Mouse (Mus musculus): ENCODE data around the gene Pecam1. TPM values are rescaled to one million over a fixed set of nuclear protein-coding genes. Genes with fewer than 3 reads are reported as not detected.
"Not testable (repeated sequence)": the region's sequence is repeated elsewhere in the genome, so short reads cannot be mapped to it uniquely, and the experiment has no call there.

Pecam1 gene
- polyA plus RNA-seq, 1 experiment from 2014 or later = 46.8 TPM

- 38% methylated on average over 15 of the region's 15 CpGs for WGBS
- no peak for ATAC-seq (ENCODE audit: low read depth)
- H3K9me3 ChIP-seq (ENCODE audit: control insufficient read depth, low read length) = no peaks in the 10 kb centered on the region
- DNase-seq (ENCODE audit: low spot score) = peak; percentile 72
- H3K27me3 ChIP-seq (replicated peaks; ENCODE audit: control insufficient read depth, insufficient read depth, low read length) = no peaks in the 10 kb centered on the region
- H3K9ac ChIP-seq (ENCODE audit: low read depth, low read length) = peak overlapping the region; percentile 19; the same call in 1 of the 2 replicates
- no peak overlapping the region for H3K4me3 ChIP-seq (ENCODE audit: low read depth, low read length)
- H3K4me2 ChIP-seq (ENCODE audit: low read depth, low read length) = no peak overlapping the region; the same call in 1 of the 2 replicates
- H3K27ac ChIP-seq (replicated peaks; ENCODE audit: low read depth, low read length) = peak overlapping the region; percentile 89
- H3K4me1 ChIP-seq (ENCODE audit: control insufficient read depth, insufficient read depth, low read length) = peaks cover 35% of the 10 kb centered on the region
- no peaks in the 10 kb centered on the region for H3K36me3 ChIP-seq (ENCODE audit: control insufficient read depth, insufficient read depth, low read length)
Measured at GRCm38 (mm10) chr11:106659598-106660295, 90.7 kb downstream of the Pecam1 start.

- peak; percentile 93 for ATAC-seq (ENCODE audit: low read depth)
- 12% methylated on average over 14 of the region's 14 CpGs for WGBS
- H3K9ac ChIP-seq (ENCODE audit: low read depth, low read length) = peak overlapping the region; percentile 52
- H3K9me3 ChIP-seq (ENCODE audit: control insufficient read depth, low read length) = no peaks in the 10 kb centered on the region
- H3K36me3 ChIP-seq (ENCODE audit: control insufficient read depth, insufficient read depth, low read length) = no peaks in the 10 kb centered on the region
- H3K4me1 ChIP-seq (ENCODE audit: control insufficient read depth, insufficient read depth, low read length) = peaks cover 35% of the 10 kb centered on the region
- DNase-seq (ENCODE audit: low spot score) = peak; percentile 97
- peak overlapping the region; percentile 39 for H3K4me2 ChIP-seq (ENCODE audit: low read depth, low read length)
- H3K27ac ChIP-seq (replicated peaks; ENCODE audit: low read depth, low read length) = peak overlapping the region; percentile 89
- H3K27me3 ChIP-seq (replicated peaks; ENCODE audit: control insufficient read depth, insufficient read depth, low read length) = no peaks in the 10 kb centered on the region
- H3K4me3 ChIP-seq (ENCODE audit: low read depth, low read length) = no peak overlapping the region
Measured at GRCm38 (mm10) chr11:106658051-106658880, 92.2 kb downstream of the Pecam1 start.

GRCm38 (mm10) chr11:106656896-106657498, 93.4 kb downstream of the Pecam1 start:
- peaks cover 35% of the 10 kb centered on the region for H3K4me1 ChIP-seq (ENCODE audit: control insufficient read depth, insufficient read depth, low read length)
- ATAC-seq (ENCODE audit: low read depth); H3K27me3 ChIP-seq (replicated peaks; ENCODE audit: control insufficient read depth, insufficient read depth, low read length); H3K9me3 ChIP-seq (ENCODE audit: control insufficient read depth, low read length); H3K4me2 ChIP-seq (ENCODE audit: low read depth, low read length); H3K4me3 ChIP-seq (ENCODE audit: low read depth, low read length); DNase-seq (ENCODE audit: low spot score); H3K9ac ChIP-seq (ENCODE audit: low read depth, low read length); H3K36me3 ChIP-seq (ENCODE audit: control insufficient read depth, insufficient read depth, low read length): not testable (repeated sequence)
- 82% methylated on average over 5 of the region's 5 CpGs for WGBS
- peak overlapping the region; percentile 89 for H3K27ac ChIP-seq (replicated peaks; ENCODE audit: low read depth, low read length)

GRCm38 (mm10) chr11:106648347-106648746, 102.1 kb downstream of the Pecam1 start:
- Histone ChIP-seq H3K9me3 (ENCODE audit: control insufficient read depth, low read length) (no peaks in the 10 kb centered on the region), H3K9ac (ENCODE audit: low read depth, low read length) (no peak overlapping the region), H3K36me3 (ENCODE audit: control insufficient read depth, insufficient read depth, low read length) (no peaks in the 10 kb centered on the region), H3K27me3 (replicated peaks; ENCODE audit: control insufficient read depth, insufficient read depth, low read length) (no peaks in the 10 kb centered on the region), H3K27ac (replicated peaks; ENCODE audit: low read depth, low read length) (no peak overlapping the region), H3K4me1 (ENCODE audit: control insufficient read depth, insufficient read depth, low read length) (no peaks in the 10 kb centered on the region), H3K4me3 (ENCODE audit: low read depth, low read length) (no peak overlapping the region), H3K4me2 (ENCODE audit: low read depth, low read length) (no peak overlapping the region)
- 22% methylated on average over 13 of the region's 13 CpGs for WGBS
- no peak for ATAC-seq (ENCODE audit: low read depth)
- peak; percentile 86 for DNase-seq (ENCODE audit: low spot score)

- Histone ChIP-seq H3K4me3 (ENCODE audit: low read depth, low read length) (no peak overlapping the region), H3K9me3 (ENCODE audit: control insufficient read depth, low read length) (no peaks in the 10 kb centered on the region), H3K4me2 (ENCODE audit: low read depth, low read length) (no peak overlapping the region), H3K36me3 (ENCODE audit: control insufficient read depth, insufficient read depth, low read length) (no peaks in the 10 kb centered on the region), H3K4me1 (ENCODE audit: control insufficient read depth, insufficient read depth, low read length) (peaks cover 4% of the 10 kb centered on the region), H3K9ac (ENCODE audit: low read depth, low read length) (no peak overlapping the region), H3K27me3 (replicated peaks; ENCODE audit: control insufficient read depth, insufficient read depth, low read length) (no peaks in the 10 kb centered on the region), H3K27ac (replicated peaks; ENCODE audit: low read depth, low read length) (no peak overlapping the region)
- WGBS = 77% methylated on average over 8 of the region's 8 CpGs
- ATAC-seq (ENCODE audit: low read depth) (no peak), DNase-seq (ENCODE audit: low spot score) (no peak)
Measured at GRCm38 (mm10) chr11:106642966-106643637, 107.3 kb downstream of the Pecam1 start.

- no peak overlapping the region for H3K27ac ChIP-seq (replicated peaks; ENCODE audit: low read depth, low read length)
- 55% methylated on average over 1 of the region's 1 CpGs for WGBS
Measured at GRCm38 (mm10) chr11:106641580-106641979, 108.8 kb downstream of the Pecam1 start.

GRCm38 (mm10) chr11:106640059-106640458, 110.4 kb downstream of the Pecam1 start:
- Histone ChIP-seq H3K4me2 (ENCODE audit: low read depth, low read length) (no peak overlapping the region), H3K27ac (replicated peaks; ENCODE audit: low read depth, low read length) (no peak overlapping the region), H3K4me3 (ENCODE audit: low read depth, low read length) (no peak overlapping the region), H3K27me3 (replicated peaks; ENCODE audit: control insufficient read depth, insufficient read depth, low read length) (no peaks in the 10 kb centered on the region), H3K9ac (ENCODE audit: low read depth, low read length) (no peak overlapping the region), H3K36me3 (ENCODE audit: control insufficient read depth, insufficient read depth, low read length) (no peaks in the 10 kb centered on the region), H3K9me3 (ENCODE audit: control insufficient read depth, low read length) (no peaks in the 10 kb centered on the region), H3K4me1 (ENCODE audit: control insufficient read depth, insufficient read depth, low read length) (peaks cover 4% of the 10 kb centered on the region)
- ATAC-seq (ENCODE audit: low read depth) = no peak
- peak; percentile 37 for DNase-seq (ENCODE audit: low spot score)
- WGBS = 15% methylated on average over 9 of the region's 9 CpGs

More at GRCm38 (mm10) chr11:106641580-106641979, 108.8 kb downstream of the Pecam1 start:
- Histone ChIP-seq H3K4me1 (ENCODE audit: control insufficient read depth, insufficient read depth, low read length) (peaks cover 4% of the 10 kb centered on the region), H3K27me3 (replicated peaks; ENCODE audit: control insufficient read depth, insufficient read depth, low read length) (no peaks in the 10 kb centered on the region), H3K4me3 (ENCODE audit: low read depth, low read length) (no peak overlapping the region), H3K9ac (ENCODE audit: low read depth, low read length) (no peak overlapping the region), H3K36me3 (ENCODE audit: control insufficient read depth, insufficient read depth, low read length) (no peaks in the 10 kb centered on the region), H3K9me3 (ENCODE audit: control insufficient read depth, low read length) (no peaks in the 10 kb centered on the region), H3K4me2 (ENCODE audit: low read depth, low read length) (no peak overlapping the region)
- DNase-seq (ENCODE audit: low spot score) = no peak
- no peak for ATAC-seq (ENCODE audit: low read depth)

- Histone ChIP-seq H3K4me3 (ENCODE audit: low read depth, low read length) (no peak overlapping the region), H3K4me2 (ENCODE audit: low read depth, low read length) (no peak overlapping the region), H3K4me1 (ENCODE audit: control insufficient read depth, insufficient read depth, low read length) (peaks cover 4% of the 10 kb centered on the region), H3K36me3 (ENCODE audit: control insufficient read depth, insufficient read depth, low read length) (no peaks in the 10 kb centered on the region), H3K27ac (replicated peaks; ENCODE audit: low read depth, low read length) (no peak overlapping the region), H3K27me3 (replicated peaks; ENCODE audit: control insufficient read depth, insufficient read depth, low read length) (no peaks in the 10 kb centered on the region), H3K9me3 (ENCODE audit: control insufficient read depth, low read length) (no peaks in the 10 kb centered on the region), H3K9ac (ENCODE audit: low read depth, low read length) (no peak overlapping the region)
- DNase-seq (ENCODE audit: low spot score) = no peak
- WGBS = 31% methylated on average over 5 of the region's 5 CpGs
- no peak for ATAC-seq (ENCODE audit: low read depth)
Measured at GRCm38 (mm10) chr11:106639356-106639692, 111.1 kb downstream of the Pecam1 start.

Measured in embryonic facial prominence, embryonic 14.5 days (tissue).